Mouse (Mus musculus) midbrain, embryonic 10.5 days (tissue): ENCODE results near the gene Sult1e1. TPM values are rescaled to one million over a fixed set of nuclear protein-coding genes. Genes with fewer than 3 reads are reported as not detected.

ENCODE experiments used
- DNase-seq: peaks from one replicate; pipeline ENCODE4 v3.0.0-alpha.2; 2017; ENCODE audit warnings: low spot score
- H3K27ac ChIP-seq: fragments of 300-500 bp; sonication (generic); replicated peaks from 2 replicates; pipeline ENCODE4 v1.5.1; 2016; ENCODE audit warnings: mild to moderate bottlenecking
- H3K27me3 ChIP-seq: fragments of 300-500 bp; sonication (generic); 2 replicates; pipeline ENCODE4 v1.6.1; 2016; ENCODE audit warnings: low read depth, mild to moderate bottlenecking; ENCODE audit not compliant: poor library complexity, severe bottlenecking
- H3K36me3 ChIP-seq: fragments of 300-500 bp; sonication (generic); 2 replicates; pipeline ENCODE4 v1.6.1; 2016; ENCODE audit warnings: mild to moderate bottlenecking, moderate library complexity
- H3K4me1 ChIP-seq: fragments of 300-500 bp; sonication (generic); 2 replicates; pipeline ENCODE4 v1.6.1; 2016
- H3K4me3 ChIP-seq: fragments of 300-500 bp; sonication (generic); 2 replicates; pipeline ENCODE4 v1.5.1; 2016; ENCODE audit warnings: mild to moderate bottlenecking, moderate library complexity
- H3K9me3 ChIP-seq: fragments of 300-500 bp; sonication (generic); replicated peaks from 2 replicates; pipeline ENCODE4 v1.6.1; 2016; ENCODE audit warnings: mild to moderate bottlenecking
- WGBS: fragments of 180-500 bp; shearing (Covaris S2); methylation state at CpG from one replicate; pipeline ENCODE4 v1.1.7; 2016; 5-methylcytosine and 5-hydroxymethylcytosine counted together
- microRNA-seq: library from miRNA; unstranded; fragments of <30 nt; microRNA quantifications from one replicate; pipeline ENCODE4, GENCODE M21; 2017
- polyA plus RNA-seq: library from polyadenylated mRNA; unstranded; fragments of >200 nt; fragmentation: Nextera tagmentation; extraction: Ambion mirVana; gene quantifications from 2 replicates; pipeline ENCODE4 v1.2.1, GENCODE M21; 2016

Sult1e1 gene
- polyA plus RNA-seq, 1 experiment from 2014 or later: 0.12 TPM

DNA sequence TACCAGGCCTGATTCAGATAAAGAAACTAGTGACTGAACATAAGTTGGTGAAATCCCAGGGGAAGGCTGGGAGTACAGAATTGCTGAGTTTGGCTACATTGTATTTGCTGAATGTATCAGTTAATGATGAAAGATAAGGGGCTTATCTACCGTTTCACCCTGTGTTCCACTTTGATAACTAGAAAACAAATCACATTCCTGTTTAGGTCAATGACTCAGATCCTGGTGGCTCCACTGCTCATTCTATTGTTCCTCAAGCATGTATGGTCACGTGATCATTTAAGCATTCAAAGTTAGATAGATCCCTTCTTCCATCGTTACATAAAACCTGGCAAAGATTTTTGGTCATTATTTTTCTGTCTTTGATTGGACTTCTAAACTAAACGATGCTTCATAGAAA is 28.9 kb downstream of the Sult1e1 start:
- no peak for DNase-seq
- 82% methylated on average over 4 of the region's 4 CpGs for WGBS
- Histone ChIP-seq H3K4me1 (no peaks in the 10 kb centered on the region), H3K27ac (no peak overlapping the region), H3K9me3 (no peaks in the 10 kb centered on the region), H3K4me3 (no peak overlapping the region), H3K27me3 (no peaks in the 10 kb centered on the region), H3K36me3 (no peaks in the 10 kb centered on the region)

DNA sequence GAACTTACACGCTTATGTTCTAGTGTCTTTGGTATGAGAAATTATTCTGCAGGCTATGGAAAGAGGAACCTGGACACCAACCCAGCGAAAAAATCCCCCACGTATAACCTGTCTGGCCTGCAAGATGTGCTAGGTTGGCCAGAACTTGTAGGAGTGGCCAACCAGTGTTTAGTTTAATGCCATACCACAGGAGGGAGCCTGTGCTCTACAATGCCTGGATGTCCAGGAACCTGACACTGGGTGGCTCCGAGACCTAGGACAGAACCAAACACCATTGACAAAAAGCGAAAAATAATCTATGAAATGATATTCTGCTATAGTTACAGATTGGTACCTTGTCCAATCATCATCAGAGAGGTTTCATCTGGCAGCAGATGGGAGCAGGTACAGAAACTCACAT is 31.2 kb downstream of the Sult1e1 start:
- 82% methylated on average over 5 of the region's 5 CpGs for WGBS
- Histone ChIP-seq H3K27ac (no peak overlapping the region), H3K4me3 (no peak overlapping the region), H3K9me3 (no peaks in the 10 kb centered on the region), H3K4me1 (no peaks in the 10 kb centered on the region), H3K36me3 (no peaks in the 10 kb centered on the region), H3K27me3 (no peaks in the 10 kb centered on the region)
- DNase-seq: no peak

DNA sequence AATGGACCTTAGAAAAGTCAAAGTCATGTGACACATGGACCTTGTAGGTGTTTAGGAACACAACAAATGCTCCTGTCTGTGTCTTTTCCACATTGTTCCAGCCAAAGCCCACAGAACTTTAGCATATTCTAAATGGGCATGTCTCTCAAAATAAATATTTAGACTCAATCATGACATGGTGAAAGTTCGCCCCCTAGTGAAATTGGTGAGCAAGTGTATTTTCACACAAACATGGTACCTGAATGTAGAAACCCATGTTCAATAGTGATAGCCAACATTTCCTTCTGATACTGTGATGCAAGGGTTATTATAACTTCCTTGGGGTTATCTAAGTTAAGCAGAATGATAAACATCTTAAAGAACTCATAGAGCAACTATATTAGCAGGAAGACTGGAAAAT is 40.5 kb downstream of the Sult1e1 start:
- WGBS: 30% methylated on average over 1 of the region's 1 CpGs
- DNase-seq: no peak

DNA sequence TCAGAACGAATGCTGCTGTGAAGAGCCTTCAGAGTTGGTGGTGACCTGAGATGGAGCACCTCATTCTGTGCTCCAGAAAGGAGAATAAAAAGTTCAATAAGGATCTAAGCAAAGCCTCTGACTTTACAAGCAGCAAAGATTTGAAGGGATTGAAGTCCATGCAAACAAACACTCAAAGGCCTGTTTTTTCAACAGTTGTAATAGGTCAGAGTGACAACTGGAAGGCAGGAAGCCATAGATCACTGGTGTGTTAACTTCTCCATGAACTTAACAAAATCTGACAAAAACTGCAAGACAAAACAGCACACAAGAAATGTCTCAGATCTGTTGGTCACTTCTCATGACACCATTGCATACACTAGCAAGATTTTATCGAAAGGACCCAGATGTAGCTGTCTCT is 53.3 kb downstream of the Sult1e1 start, which contains the start of gene Sult1b1:
Sult1b1 (minus strand) TSS at position 85 of the 400 bp plus-strand sequence.
- 93% methylated on average over 2 of the region's 2 CpGs for WGBS

More for the DNA sequence above, 40.5 kb downstream of the Sult1e1 start:
- no peak overlapping the region for H3K27ac ChIP-seq
- no peaks in the 10 kb centered on the region for H3K9me3 ChIP-seq
- no peaks in the 10 kb centered on the region for H3K27me3 ChIP-seq
- H3K4me3 ChIP-seq: no peak overlapping the region
- H3K4me1 ChIP-seq: no peaks in the 10 kb centered on the region
- no peaks in the 10 kb centered on the region for H3K36me3 ChIP-seq

DNA sequence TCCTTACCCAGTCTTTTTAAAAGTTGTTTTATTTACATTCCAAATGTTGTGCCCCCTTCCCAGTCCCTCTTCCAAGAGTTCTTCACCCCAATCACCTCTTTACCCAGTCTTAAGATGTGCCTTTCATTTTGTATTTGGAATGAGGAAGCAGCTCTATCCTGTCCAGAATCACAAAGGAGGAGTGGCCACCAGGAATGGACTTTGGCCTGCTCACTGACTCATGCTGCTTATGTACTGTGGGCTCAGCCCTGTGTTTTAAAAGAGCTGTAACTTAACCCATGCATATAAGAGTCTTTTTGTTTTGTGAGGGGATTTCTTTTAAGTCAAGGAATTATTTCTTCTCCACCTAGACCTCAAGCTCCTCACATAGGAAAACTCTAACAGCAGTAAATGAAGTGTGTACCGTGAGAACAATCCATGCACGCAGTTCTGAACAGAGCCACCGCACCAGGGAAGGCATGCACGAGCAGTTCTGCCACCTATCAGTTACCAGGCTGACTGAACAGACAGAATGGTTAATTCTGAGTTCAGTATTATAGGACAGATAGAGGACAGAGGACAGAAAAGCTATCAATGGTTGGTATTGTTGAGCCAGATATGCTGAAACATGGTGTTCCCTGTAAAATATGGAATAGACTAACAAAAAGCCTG is 55.3 kb downstream of the Sult1e1 start:
- no peak for DNase-seq
- Histone ChIP-seq H3K9me3 (no peaks in the 10 kb centered on the region), H3K27ac (no peak overlapping the region), H3K4me3 (no peak overlapping the region), H3K27me3 (no peaks in the 10 kb centered on the region), H3K36me3 (no peaks in the 10 kb centered on the region), H3K4me1 (no peaks in the 10 kb centered on the region)
- WGBS: 51% methylated on average over 4 of the region's 4 CpGs

More for the DNA sequence above, 53.3 kb downstream of the Sult1e1 start, which contains the start of gene Sult1b1:
- Histone ChIP-seq H3K4me3 (no peak within 1 kb of the TSS), H3K4me1 (no peaks in the 10 kb centered on the region), H3K27me3 (no peaks in the 10 kb centered on the region), H3K27ac (no peak within 1 kb of the TSS), H3K9me3 (no peaks in the 10 kb centered on the region), H3K36me3 (no peaks in the 10 kb centered on the region)
- DNase-seq: no peak

DNA sequence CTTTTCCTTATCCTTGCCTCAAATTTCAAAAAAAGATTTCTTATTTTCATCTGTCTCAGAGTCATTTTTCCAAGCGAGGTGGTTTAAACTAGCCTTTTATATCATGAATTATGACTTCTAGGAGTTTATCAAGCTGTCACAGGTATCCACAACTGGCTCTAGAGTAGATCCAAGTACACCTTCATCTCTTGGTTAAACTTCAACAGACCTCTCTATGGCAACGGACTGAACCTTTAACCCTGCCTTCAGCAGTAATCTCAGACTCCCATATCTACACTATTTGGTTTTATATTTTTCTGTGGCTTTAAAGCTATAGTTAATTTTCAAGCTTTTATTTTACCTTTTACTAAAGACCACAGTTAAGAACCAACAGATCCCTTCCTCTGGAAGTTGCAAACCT is 59.1 kb downstream of the Sult1e1 start:
- 80% methylated on average over 2 of the region's 2 CpGs for WGBS
- no peak for DNase-seq
- Histone ChIP-seq H3K27me3 (no peaks in the 10 kb centered on the region), H3K4me1 (no peaks in the 10 kb centered on the region), H3K9me3 (no peaks in the 10 kb centered on the region), H3K27ac (no peak overlapping the region), H3K4me3 (no peak overlapping the region), H3K36me3 (no peaks in the 10 kb centered on the region)

Small RNA genes within 50 kb of the gene (microRNA-seq; reads per million reads assigned to microRNA genes)
- not detected for gene Mir3969

Other genes with a start within 250 kb of the Sult1e1 start
- not detected in 2 replicates for gene Ugt2b38, start 167.4 kb downstream of the Sult1e1 start, polyA plus RNA-seq
- gene Ugt2a2, start 109.3 kb downstream of the Sult1e1 start, polyA plus RNA-seq: not detected in 2 replicates
- not detected in 2 replicates for gene Gm43638, start 104.8 kb downstream of the Sult1e1 start, polyA plus RNA-seq
- gene Ugt2a1, start 100.7 kb downstream of the Sult1e1 start, polyA plus RNA-seq: not detected in 2 replicates
- gene Sult1b1, start 53.4 kb downstream of the Sult1e1 start, polyA plus RNA-seq: not detected in 2 replicates
- gene Sult1d1, start 22.6 kb downstream of the Sult1e1 start, polyA plus RNA-seq: not detected in 2 replicates
- gene Csn1s1, start 74.6 kb upstream of the Sult1e1 start, polyA plus RNA-seq: not detected in 2 replicates
- not detected in 2 replicates for gene Csn2, start 108.0 kb upstream of the Sult1e1 start, polyA plus RNA-seq
- not detected in 2 replicates for gene Csn1s2a, start 183.0 kb upstream of the Sult1e1 start, polyA plus RNA-seq
- gene Csn1s2b, start 216.5 kb upstream of the Sult1e1 start, polyA plus RNA-seq: not detected in 2 replicates
- not detected in 2 replicates for gene Prr27, start 234.1 kb upstream of the Sult1e1 start, polyA plus RNA-seq